Mouse (Mus musculus) pancreas, adult 10 weeks (tissue): ENCODE measurements around the gene Sgf29. TPM values are rescaled to one million over a fixed set of nuclear protein-coding genes. Genes with fewer than 3 reads are reported as not detected.

Source experiments
- polyA plus RNA-seq: library from polyadenylated mRNA; stranded (reverse); fragments of 350-450 nt; fragmentation: Illumina TruSeq; extraction: RNeasy Lipid Tissue Mini Kit (QIAGEN cat#74804); gene quantifications from one replicate; pipeline ENCODE4 v1.2.3, GENCODE M21; 2015; ENCODE audit warnings: low read depth, low replicate concordance; ENCODE audit not compliant: insufficient read depth

Gene Sgf29
- 23.8 TPM for polyA plus RNA-seq

GRCm38 (mm10) chr7:126649231-126650051 lies at the start of gene Sgf29:
Gene Sgf29 (plus strand): TSS chr7:126649309.

GRCm38 (mm10) chr7:126630824-126631518 lies 18.1 kb upstream of the Sgf29 start, which contains the start of gene Nupr1:
Gene Nupr1 (minus strand): TSS chr7:126630861.

GRCm38 (mm10) chr7:126676207-126676606 lies 27.1 kb downstream of the Sgf29 start, which contains the start of gene Sult1a1:
Gene Sult1a1 (minus strand): TSS chr7:126676432.

GRCm38 (mm10) chr7:126695210-126695611 lies 46.1 kb downstream of the Sgf29 start, which contains the start of gene Bola2:
Gene Bola2 (plus strand): TSS chr7:126695401.

GRCm38 (mm10) chr7:126695631-126696207 lies 46.6 kb downstream of the Sgf29 start, which contains the start of gene Slx1b:
Gene Slx1b (minus strand): TSS chr7:126695784.

GRCm38 (mm10) chr7:126707442-126708174 lies 58.5 kb downstream of the Sgf29 start, which contains the start of gene Coro1a:
Gene Coro1a (minus strand): TSS chr7:126707787.

Other genes with a start within 250 kb of the Sgf29 start
- gene Cd19, start 234.4 kb upstream of the Sgf29 start, polyA plus RNA-seq: 0.33 TPM
- gene Rabep2, start 220.6 kb upstream of the Sgf29 start, polyA plus RNA-seq: 6.8 TPM
- gene Atp2a1, start 186.2 kb upstream of the Sgf29 start, polyA plus RNA-seq: not detected
- 13.6 TPM for gene Sh2b1, start 173.9 kb upstream of the Sgf29 start, polyA plus RNA-seq
- gene Tufm, start 161.9 kb upstream of the Sgf29 start, polyA plus RNA-seq: 15.1 TPM
- 32.1 TPM for gene Atxn2l, start 145.9 kb upstream of the Sgf29 start, polyA plus RNA-seq
- gene Eif3c, start 82.9 kb upstream of the Sgf29 start, polyA plus RNA-seq: 22.8 TPM
- gene Apobr, start 64.4 kb upstream of the Sgf29 start, polyA plus RNA-seq: 1.6 TPM
- gene Cln3, start 63.5 kb upstream of the Sgf29 start, polyA plus RNA-seq: 26.6 TPM
- not detected for gene Il27, start 54.4 kb upstream of the Sgf29 start, polyA plus RNA-seq
- gene Nupr1, start 18.4 kb upstream of the Sgf29 start, polyA plus RNA-seq: 3,774 TPM
- gene Sult1a1, start 27.1 kb downstream of the Sgf29 start, polyA plus RNA-seq: 32.4 TPM
- 43.5 TPM for gene Bola2, start 46.1 kb downstream of the Sgf29 start, polyA plus RNA-seq
- gene Slx1b, start 46.5 kb downstream of the Sgf29 start, polyA plus RNA-seq: 3.1 TPM
- gene Coro1a, start 58.5 kb downstream of the Sgf29 start, polyA plus RNA-seq: 7.3 TPM
- gene Mapk3, start 110.3 kb downstream of the Sgf29 start, polyA plus RNA-seq: 50.5 TPM
- gene Gdpd3, start 117.0 kb downstream of the Sgf29 start, polyA plus RNA-seq: 2.5 TPM
- gene Ypel3, start 127.6 kb downstream of the Sgf29 start, polyA plus RNA-seq: 86.3 TPM
- gene Tbx6, start 132.2 kb downstream of the Sgf29 start, polyA plus RNA-seq: 1.9 TPM
- gene Ppp4c, start 143.2 kb downstream of the Sgf29 start, polyA plus RNA-seq: 30.4 TPM
- 3.8 TPM for gene Fam57b, start 148.4 kb downstream of the Sgf29 start, polyA plus RNA-seq
- not detected for gene 4930451I11Rik, start 182.3 kb downstream of the Sgf29 start, polyA plus RNA-seq
- gene Doc2a, start 198.1 kb downstream of the Sgf29 start, polyA plus RNA-seq: not detected
- 4.6 TPM for gene Hirip3, start 212.7 kb downstream of the Sgf29 start, polyA plus RNA-seq
- gene Ino80e, start 213.1 kb downstream of the Sgf29 start, polyA plus RNA-seq: 12.9 TPM
- gene Taok2, start 235.4 kb downstream of the Sgf29 start, polyA plus RNA-seq: 31.1 TPM